Mouse (Mus musculus) C2C12 (cell line): ENCODE measurements around the gene Cacna1g.

Source experiments
- CTCF ChIP-seq: IDR thresholded peaks from one replicate; pipeline ENCODE4 v1.5.1; 2011; ENCODE audit not compliant: control insufficient read depth, insufficient read depth, insufficient read length
- MAX ChIP-seq: IDR thresholded peaks from one replicate; pipeline ENCODE4 v1.6.1; 2011; ENCODE audit warnings: mild to moderate bottlenecking, control low read depth
- MYOD1 ChIP-seq: IDR thresholded peaks from one replicate; pipeline ENCODE4 v1.6.1; 2011; ENCODE audit warnings: low read depth; ENCODE audit not compliant: control insufficient read depth, insufficient read length
- MYOG ChIP-seq: IDR thresholded peaks from one replicate; pipeline ENCODE4 v1.6.1; 2011; ENCODE audit not compliant: control insufficient read depth, insufficient read length; ENCODE audit errors: extremely low read depth

DNA sequence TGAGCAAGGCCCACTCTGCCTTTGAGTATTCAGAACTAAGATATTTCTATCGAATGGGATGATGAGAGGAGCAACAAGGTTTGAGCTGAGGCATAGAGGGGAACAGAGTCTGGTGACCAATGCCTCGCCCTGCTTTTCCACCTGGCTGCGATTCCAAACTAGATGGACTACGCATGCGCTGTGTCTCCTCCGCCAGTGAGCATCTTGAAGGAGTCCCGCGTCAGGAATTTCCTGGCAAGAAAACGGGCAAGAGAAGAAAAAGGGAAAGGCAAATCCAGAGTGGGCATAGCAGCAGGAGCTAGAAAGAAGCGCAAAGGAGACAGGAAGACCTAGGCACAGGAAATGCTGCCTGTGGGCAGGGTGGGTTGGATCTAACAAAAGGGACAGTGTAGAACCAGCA lies 70.2 kb downstream of the Cacna1g start:
- TF ChIP-seq CTCF (no peak), MYOD1 (no peak), MAX (no peak), MYOG (no peak)
